8 mouse cellular contexts compared by ENCODE assay signal in the genomic region with DNA sequence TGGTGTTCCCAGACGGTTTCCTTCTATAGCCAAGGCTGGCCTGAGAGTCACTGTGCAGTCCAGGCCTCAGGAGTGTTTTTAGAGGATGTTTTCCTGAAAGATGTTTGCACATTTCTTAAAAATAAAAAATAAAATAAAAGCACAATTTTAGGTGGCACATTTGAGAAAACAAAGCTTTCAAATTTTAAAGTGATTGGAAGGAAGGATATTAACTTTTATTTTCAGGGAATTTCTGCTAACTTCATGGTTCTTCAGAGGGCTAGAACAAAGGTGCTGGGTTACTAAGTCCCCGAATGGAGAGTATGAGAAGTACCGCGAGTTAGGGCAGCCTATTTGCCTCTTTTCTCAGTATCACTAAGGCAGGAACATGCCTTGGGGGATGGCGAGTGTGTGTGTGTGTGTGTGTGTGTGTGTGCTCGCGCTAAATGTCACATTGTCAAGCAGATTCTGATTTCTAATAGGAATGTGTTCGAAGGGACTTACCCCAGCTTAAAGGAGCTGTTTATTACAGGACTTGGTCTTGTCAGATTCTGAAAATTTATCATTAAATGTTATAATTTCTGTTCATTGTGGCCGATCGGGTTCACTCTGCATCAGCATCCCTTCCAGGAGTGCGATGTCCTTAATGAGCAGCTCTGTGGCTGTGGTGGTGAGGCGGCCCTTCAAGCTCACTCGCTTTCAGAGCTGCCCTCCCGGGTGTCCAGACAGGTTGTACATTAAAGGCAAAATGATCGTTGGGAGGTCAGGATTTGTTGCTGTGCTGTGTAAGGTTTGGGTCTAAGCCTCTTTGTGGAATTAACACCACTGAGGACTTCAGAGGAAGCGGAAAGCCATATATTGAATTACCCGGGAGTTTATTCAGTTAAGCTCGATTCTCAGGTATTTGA. TPM values are rescaled to one million over a fixed set of nuclear protein-coding genes. Genes with fewer than 3 reads are reported as not detected.
DNase-seq lines count a peak whose midpoint lies in the region; ATAC-seq lines count a peak whose summit lies in the region.

No protein-coding gene starts in this region.

- peak overlapping the region; percentile 98 for H3K27ac ChIP-seq in embryonic facial prominence, embryonic 10.5 days (replicated peaks)
- H3K27ac ChIP-seq in neural tube, embryonic 12.5 days, result no peak overlapping the region

- H3K27me3 ChIP-seq in embryonic facial prominence, embryonic 10.5 days (replicated peaks; ENCODE audit: low read depth, poor library complexity, severe bottlenecking), result peaks cover 16% of the 10 kb centered on the region
- no peaks in the 10 kb centered on the region for H3K27me3 ChIP-seq in neural tube, embryonic 12.5 days (replicated peaks)

- WGBS in embryonic facial prominence, embryonic 10.5 days, result 29% methylated on average over 18 of the region's 18 CpGs
- WGBS in neural tube, embryonic 12.5 days, result 25% methylated on average over 18 of the region's 18 CpGs

- peak; percentile 20 to 27 for DNase-seq in cerebellum, postnatal 36 days
- DNase-seq in 3T3-L1 (ENCODE audit: low read depth, low spot score) (peak; percentile 19), adipocyte (ENCODE audit: low spot score) (no peak)
- peak; percentile 37 for DNase-seq in embryonic facial prominence, embryonic 10.5 days (ENCODE audit: low spot score)
- DNase-seq in induced T-regulatory cell, adult 2 months (ENCODE audit: low read depth), result peak; percentile 42
- DNase-seq in gastrocnemius, postnatal 4 days (ENCODE audit: low spot score in 2 of 2), result no peak

- no peaks in the 10 kb centered on the region for H3K9me3 ChIP-seq in embryonic facial prominence, embryonic 10.5 days
- no peaks in the 10 kb centered on the region for H3K9me3 ChIP-seq in neural tube, embryonic 12.5 days

- H3K4me2 ChIP-seq in neural tube, embryonic 12.5 days (replicated peaks), result peak overlapping the region; percentile 75

- H3K36me3 ChIP-seq in embryonic facial prominence, embryonic 10.5 days (replicated peaks), result no peaks in the 10 kb centered on the region
- no peaks in the 10 kb centered on the region for H3K36me3 ChIP-seq in neural tube, embryonic 12.5 days

- H3K4me3 ChIP-seq in embryonic facial prominence, embryonic 10.5 days, result peak overlapping the region; percentile 98
- H3K4me3 ChIP-seq in neural tube, embryonic 12.5 days, result peak overlapping the region; percentile 97

- peaks cover 45% of the 10 kb centered on the region for H3K4me1 ChIP-seq in embryonic facial prominence, embryonic 10.5 days
- H3K4me1 ChIP-seq in neural tube, embryonic 12.5 days, result peaks cover 22% of the 10 kb centered on the region

- ATAC-seq in cerebellum, adult (ENCODE audit: insufficient number of reproducible peaks, low FRiP score, low TSS enrichment), result no peak
- ATAC-seq in neural tube, embryonic 12.5 days (ENCODE audit: low FRiP score, low read depth), result no peak

- H3K9ac ChIP-seq in neural tube, embryonic 12.5 days, result peak overlapping the region; percentile 95

RNA-seq across cellular contexts. Expression of a gene that starts 1.6 kb away (rescaled TPM):
- polyA plus RNA-seq in embryonic facial prominence, embryonic 10.5 days (2016; fragmentation: Nextera tagmentation; extraction: Ambion mirVana), result 8.0 and 12.5 TPM in 2 replicates
- 11.7 and 12.4 TPM in 2 replicates for polyA plus RNA-seq in neural tube, embryonic 12.5 days (2016; fragmentation: Nextera tagmentation; extraction: Ambion mirVana)
- total RNA-seq in gastrocnemius, postnatal 4 days (2021), result 10 to 100 TPM; 56.4 to 66.9 TPM

Comparison
In these comparisons a context has a peak if more than half of its experiments do, and no peak if none do; other contexts are left out.
1. DNase-seq: peak in cerebellum, postnatal 36 days (2 of 2), 3T3-L1 (single experiment), embryonic facial prominence, embryonic 10.5 days (single experiment) and induced T-regulatory cell, adult 2 months (single experiment); none in gastrocnemius, postnatal 4 days (0 of 2) and adipocyte (single experiment).